Mouse (Mus musculus) bone marrow, adult 2 months (tissue): ENCODE measurements around the gene Olfr109. TPM values are rescaled to one million over a fixed set of nuclear protein-coding genes. Genes with fewer than 3 reads are reported as not detected.

Experiments
- H3K27ac ChIP-seq: fragments of 200-500 bp; 2 replicates; pipeline ENCODE4 v1.5.1; 2012; ENCODE audit warnings: low read depth, mild to moderate bottlenecking, control low read depth, inconsistent platforms, low read length; ENCODE audit not compliant: control insufficient read depth, poor library complexity, insufficient read depth
- H3K4me1 ChIP-seq: fragments of 200-500 bp; 2 replicates; pipeline ENCODE4 v1.6.1; 2011; ENCODE audit warnings: low read length; ENCODE audit not compliant: control insufficient read depth, insufficient read depth
- H3K4me3 ChIP-seq: fragments of 200-500 bp; replicated peaks from 2 replicates; pipeline ENCODE3; 2011; ENCODE audit warnings: mild to moderate bottlenecking, low read depth, low read length, control low read depth; ENCODE audit not compliant: control insufficient read depth
- CTCF ChIP-seq: fragments of 200-500 bp; IDR thresholded peaks from 2 replicates; pipeline ENCODE4 v1.5.1; 2011; ENCODE audit warnings: low read length, control low read depth; ENCODE audit not compliant: control insufficient read depth, insufficient read depth
- POLR2A ChIP-seq: fragments of 200-500 bp; IDR thresholded peaks from 2 replicates; pipeline ENCODE4 v1.6.1; 2011; ENCODE audit warnings: low read depth, mild to moderate bottlenecking, control low read depth, low read length, borderline replicate concordance; ENCODE audit not compliant: control insufficient read depth
- WGBS: fragments of 180-500 bp; shearing (Covaris S2); methylation state at CpG from one replicate; pipeline ENCODE4 v1.1.7; 2018; 5-methylcytosine and 5-hydroxymethylcytosine counted together
- polyA plus RNA-seq: library from polyadenylated mRNA; stranded (reverse); fragments of >200 nt; gene quantifications from 2 replicates; pipeline ENCODE4 v1.2.4, GENCODE M21; 2011; ENCODE audit warnings: low replicate concordance; ENCODE audit not compliant: missing spikeins, insufficient read depth, insufficient read length

The Olfr109 gene
- polyA plus RNA-seq, result not detected in 2 replicates

DNA sequence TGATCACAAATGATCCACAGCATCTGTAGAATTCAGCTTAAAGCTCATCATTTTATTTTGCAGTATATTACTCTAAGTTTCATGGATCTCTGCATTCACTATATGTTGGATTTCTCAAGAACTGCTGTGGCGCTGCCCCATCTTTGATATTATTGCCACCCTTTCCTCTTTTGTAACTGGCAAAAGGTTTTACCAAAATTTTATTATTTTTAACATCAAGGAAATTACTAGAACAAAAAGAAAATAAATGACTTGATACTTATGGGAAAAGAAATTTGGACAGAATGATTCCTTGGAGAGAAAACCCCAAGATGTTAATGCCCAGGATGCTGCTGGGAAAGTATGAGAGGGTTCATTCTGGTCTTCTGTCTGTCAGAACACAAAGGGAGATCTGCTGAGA, at the start of gene Olfr109:
TSS of gene Olfr109 (plus strand) at position 301 of the 400 bp plus-strand sequence.
- TF ChIP-seq POLR2A (no peak), CTCF (no peak)
- Histone ChIP-seq H3K4me1 (no peaks in the 10 kb centered on the region), H3K27ac (no peak within 1 kb of the TSS), H3K4me3 (no peak within 1 kb of the TSS)
- 83% methylated on average over 1 of the region's 1 CpGs for WGBS

GRCm38 (mm10) chr17:37413380-37413779, 45.3 kb upstream of the Olfr109 start:
- TF ChIP-seq CTCF (no peak), POLR2A (no peak)
- Histone ChIP-seq H3K27ac (no peak overlapping the region), H3K4me1 (no peaks in the 10 kb centered on the region), H3K4me3 (no peak overlapping the region)

DNA sequence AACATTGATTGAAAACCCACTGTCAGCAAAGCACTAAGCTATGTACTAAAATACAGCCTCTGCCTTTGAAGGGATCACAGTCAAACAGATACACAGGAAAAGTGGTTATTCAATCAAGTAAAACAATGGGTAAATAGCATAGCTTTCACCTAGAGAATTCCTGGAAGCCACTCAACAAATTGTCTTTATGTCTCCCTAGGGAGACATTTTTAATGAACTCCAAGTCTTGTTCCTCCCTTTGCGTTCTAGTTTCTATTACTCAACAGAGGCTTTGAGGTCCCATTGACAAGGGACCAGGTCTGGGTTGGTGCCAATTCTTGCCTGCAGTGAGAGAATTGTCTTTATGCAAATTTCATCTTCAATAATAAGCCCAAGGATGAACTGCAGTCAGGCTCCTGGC, 13.5 kb upstream of the Olfr109 start, which contains the start of gene Olfr108:
TSS of gene Olfr108 (plus strand) at position 301 of the 400 bp plus-strand sequence.
- no peaks in the 10 kb centered on the region for H3K4me1 ChIP-seq
- 74% methylated on average over 1 of the region's 1 CpGs for WGBS
- H3K27ac ChIP-seq, result no peak within 1 kb of the TSS
- TF ChIP-seq POLR2A (no peak), CTCF (no peak)
- H3K4me3 ChIP-seq, result no peak within 1 kb of the TSS

DNA sequence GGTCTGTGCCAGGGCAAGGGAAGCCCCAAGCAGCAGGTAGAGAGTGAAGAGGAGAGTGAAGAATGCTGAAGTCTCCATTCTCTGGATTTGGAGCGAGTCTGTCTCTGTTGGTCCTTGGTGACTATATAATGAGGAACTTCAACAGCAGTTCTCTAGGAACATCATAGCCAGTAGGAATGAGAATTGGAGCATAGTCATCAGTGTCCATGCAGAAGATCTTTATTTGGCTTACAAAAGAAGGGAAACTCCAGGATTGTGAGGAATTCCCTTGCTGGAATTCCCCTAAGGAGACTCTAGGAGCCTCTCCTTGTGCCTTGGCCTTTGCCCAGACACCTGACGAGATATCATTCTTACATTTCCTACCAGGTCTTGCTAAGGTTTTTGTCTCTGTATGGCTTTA, 24.7 kb downstream of the Olfr109 start, which contains the start of gene H2-M2:
TSS of gene H2-M2 (minus strand) at position 101 of the 400 bp plus-strand sequence.
- WGBS, result 75% methylated on average over 2 of the region's 2 CpGs
- no peaks in the 10 kb centered on the region for H3K4me1 ChIP-seq
- H3K27ac ChIP-seq, result no peak within 1 kb of the TSS
- TF ChIP-seq CTCF, result no peak
- no peak for TF ChIP-seq POLR2A
- no peak within 1 kb of the TSS for H3K4me3 ChIP-seq

DNA sequence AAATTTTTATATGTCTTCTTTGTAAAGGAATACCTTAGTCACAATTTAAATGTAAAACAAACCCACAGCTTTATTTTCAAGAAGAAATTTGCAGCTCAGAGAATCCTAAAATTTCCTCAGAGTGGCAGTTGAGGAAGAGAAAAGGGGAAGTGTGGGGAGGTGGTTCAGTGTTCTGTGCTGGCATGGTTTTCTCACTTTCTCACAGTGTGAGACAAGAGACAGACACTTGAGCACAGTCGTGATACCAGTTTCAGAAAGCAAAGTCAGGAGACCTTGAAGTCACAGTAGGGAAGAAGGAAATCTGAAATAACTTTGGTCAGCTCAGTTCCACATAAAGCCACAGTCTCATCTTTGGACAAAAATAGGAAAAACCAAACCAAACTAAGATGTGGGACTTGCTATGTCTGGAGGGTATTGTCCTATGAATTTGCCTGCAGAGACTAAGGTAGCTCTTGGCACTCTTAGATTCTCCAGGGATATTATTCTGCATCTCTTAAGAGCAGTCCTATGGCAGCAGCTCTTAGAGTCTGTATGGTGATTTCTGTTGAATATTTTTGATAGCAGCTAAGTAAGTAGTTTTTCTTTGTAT, 33.3 kb downstream of the Olfr109 start, which contains the start of gene Olfr110:
TSS of gene Olfr110 (plus strand) at position 539 of the 589 bp plus-strand sequence.
- Histone ChIP-seq H3K27ac (no peak within 1 kb of the TSS), H3K4me1 (no peaks in the 10 kb centered on the region), H3K4me3 (no peak within 1 kb of the TSS)
- TF ChIP-seq POLR2A (no peak), CTCF (no peak)
- 6% methylated on average over 1 of the region's 1 CpGs for WGBS

DNA sequence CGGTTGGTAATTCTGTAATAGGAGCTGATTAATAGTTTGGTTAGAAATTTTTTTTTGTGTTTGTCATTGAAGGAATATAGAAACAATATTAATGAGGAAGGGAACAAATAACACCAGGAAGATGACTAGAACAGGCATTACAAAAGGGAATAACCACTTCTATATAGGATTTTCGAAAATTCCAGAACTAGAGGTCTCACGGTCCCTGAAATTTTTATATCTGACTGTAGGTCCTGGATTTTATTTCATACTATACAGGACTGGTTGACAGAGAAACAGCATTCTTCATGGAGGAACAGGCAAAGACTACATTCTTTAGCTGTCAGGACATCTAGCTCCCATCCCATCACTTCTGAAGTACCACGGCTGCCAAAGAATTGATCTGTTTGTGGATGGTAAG, 49.0 kb downstream of the Olfr109 start, which contains the start of gene Olfr111:
TSS of gene Olfr111 (plus strand) at position 301 of the 400 bp plus-strand sequence.
- 82% methylated on average over 4 of the region's 4 CpGs for WGBS
- H3K4me3 ChIP-seq, result no peak within 1 kb of the TSS
- H3K4me1 ChIP-seq, result no peaks in the 10 kb centered on the region
- TF ChIP-seq CTCF (no peak), POLR2A (no peak)
- no peak within 1 kb of the TSS for H3K27ac ChIP-seq

Other genes starting within 250 kb of the Olfr109 start
- 0.40 TPM in 1 of 2 replicates, not detected in the other for gene Olfr95, start 245.8 kb upstream of the Olfr109 start, polyA plus RNA-seq
- not detected in 2 replicates for gene Olfr96, start 238.8 kb upstream of the Olfr109 start, polyA plus RNA-seq
- not detected in 2 replicates for gene Olfr97, start 221.6 kb upstream of the Olfr109 start, polyA plus RNA-seq
- gene Olfr98, start 195.2 kb upstream of the Olfr109 start, polyA plus RNA-seq, result not detected in 2 replicates
- gene H2-M3, start 188.7 kb upstream of the Olfr109 start, polyA plus RNA-seq, result 3.7 and 8.7 TPM in 2 replicates
- not detected in 2 replicates for gene Olfr99, start 175.5 kb upstream of the Olfr109 start, polyA plus RNA-seq
- not detected in 2 replicates for gene Olfr101, start 154.6 kb upstream of the Olfr109 start, polyA plus RNA-seq
- not detected in 2 replicates for gene Olfr102, start 141.9 kb upstream of the Olfr109 start, polyA plus RNA-seq
- gene Olfr103, start 119.2 kb upstream of the Olfr109 start, polyA plus RNA-seq, result not detected in 2 replicates
- gene Olfr104-ps, start 99.3 kb upstream of the Olfr109 start, polyA plus RNA-seq, result not detected in 2 replicates
- not detected in 2 replicates for gene Olfr105-ps, start 79.9 kb upstream of the Olfr109 start, polyA plus RNA-seq
- gene Olfr106-ps, start 68.5 kb upstream of the Olfr109 start, polyA plus RNA-seq, result not detected in 2 replicates
- not detected in 2 replicates for gene Olfr107, start 59.7 kb upstream of the Olfr109 start, polyA plus RNA-seq
- gene Olfr108, start 13.4 kb upstream of the Olfr109 start, polyA plus RNA-seq, result not detected in 2 replicates
- not detected in 2 replicates for gene H2-M2, start 24.6 kb downstream of the Olfr109 start, polyA plus RNA-seq
- 0.59 and 1.5 TPM in 2 replicates for gene Olfr110, start 33.6 kb downstream of the Olfr109 start, polyA plus RNA-seq
- not detected in 2 replicates for gene Olfr111, start 49.1 kb downstream of the Olfr109 start, polyA plus RNA-seq
- not detected in 2 replicates for gene Olfr112, start 110.5 kb downstream of the Olfr109 start, polyA plus RNA-seq
- not detected in 2 replicates for gene Olfr113, start 118.7 kb downstream of the Olfr109 start, polyA plus RNA-seq
- gene Olfr114, start 133.8 kb downstream of the Olfr109 start, polyA plus RNA-seq, result not detected in 2 replicates
- gene Olfr115, start 168.2 kb downstream of the Olfr109 start, polyA plus RNA-seq, result not detected in 2 replicates
- not detected in 2 replicates for gene Olfr116, start 168.3 kb downstream of the Olfr109 start, polyA plus RNA-seq
- not detected in 2 replicates for gene Olfr117, start 204.9 kb downstream of the Olfr109 start, polyA plus RNA-seq
- gene Olfr118, start 208.1 kb downstream of the Olfr109 start, polyA plus RNA-seq, result not detected in 2 replicates
- not detected in 2 replicates for gene Olfr119, start 237.6 kb downstream of the Olfr109 start, polyA plus RNA-seq